Mouse (Mus musculus) limb, embryonic 11.5 days (tissue): ENCODE results near the gene Gmfg. TPM values are rescaled to one million over a fixed set of nuclear protein-coding genes. Genes with fewer than 3 reads are reported as not detected.
A peak's percentile ranks its signal among the peaks of the same experiment; 100 is the strongest.

Source experiments
- ATAC-seq: fragments of 200-750 bp; cut with Nextera tagmentation; 2 replicates; pipeline ENCODE4 v1.8.0; 2017; ENCODE audit warnings: low read depth; ENCODE audit not compliant: insufficient number of reproducible peaks, low FRiP score, low TSS enrichment
- DNase-seq: peaks from one replicate; pipeline ENCODE4 v3.0.0-alpha.2; 2015; ENCODE audit warnings: low spot score
- H3K27ac ChIP-seq: fragments of 300-500 bp; sonication (generic); replicated peaks from 2 replicates; pipeline ENCODE4 v1.5.1; 2014; ENCODE audit warnings: low read depth, mild to moderate bottlenecking, low read length
- H3K27me3 ChIP-seq: fragments of 300-500 bp; sonication (generic); 2 replicates; pipeline ENCODE4 v1.6.1; 2014; ENCODE audit warnings: mild to moderate bottlenecking, low read length, mixed read lengths; ENCODE audit not compliant: control insufficient read depth, insufficient read depth
- H3K36me3 ChIP-seq: fragments of 300-500 bp; sonication (generic); 2 replicates; pipeline ENCODE4 v1.6.1; 2014; ENCODE audit warnings: mild to moderate bottlenecking, low read length, moderate library complexity, mixed read lengths; ENCODE audit not compliant: control insufficient read depth, insufficient read depth
- H3K4me1 ChIP-seq: fragments of 300-500 bp; sonication (generic); 2 replicates; pipeline ENCODE4 v1.6.1; 2014; ENCODE audit warnings: low read length, mixed read lengths; ENCODE audit not compliant: control insufficient read depth, insufficient read depth
- H3K4me2 ChIP-seq: fragments of 300-500 bp; sonication (generic); 2 replicates; pipeline ENCODE4 v1.6.1; 2014; ENCODE audit warnings: low read depth, mild to moderate bottlenecking, moderate library complexity; ENCODE audit not compliant: severe bottlenecking
- H3K4me3 ChIP-seq: fragments of 300-500 bp; sonication (generic); 2 replicates; pipeline ENCODE4 v1.5.1; 2014; ENCODE audit warnings: low read depth, low read length
- H3K9ac ChIP-seq: fragments of 300-500 bp; sonication (generic); 2 replicates; pipeline ENCODE4 v1.6.1; 2014; ENCODE audit warnings: mild to moderate bottlenecking, low read length
- H3K9me3 ChIP-seq: fragments of 300-500 bp; sonication (generic); 2 replicates; pipeline ENCODE4 v1.6.1; 2016; ENCODE audit warnings: low read length; ENCODE audit not compliant: control insufficient read depth
- WGBS: fragments of 180-500 bp; shearing (Covaris S2); extraction: QIAGEN DNeasy Blood & Tissue Kit; methylation state at CpG from one replicate; pipeline ENCODE4 v1.1.7; 2014; 5-methylcytosine and 5-hydroxymethylcytosine counted together
- polyA plus RNA-seq: library from polyadenylated mRNA; unstranded; fragments of >200 nt; fragmentation: Nextera tagmentation; extraction: Ambion mirVana; gene quantifications from 2 replicates; pipeline ENCODE4 v1.2.1, GENCODE M21; 2014

Gene Gmfg
- polyA plus RNA-seq, 1 experiment from 2014 or later, result 5.8 TPM

DNA sequence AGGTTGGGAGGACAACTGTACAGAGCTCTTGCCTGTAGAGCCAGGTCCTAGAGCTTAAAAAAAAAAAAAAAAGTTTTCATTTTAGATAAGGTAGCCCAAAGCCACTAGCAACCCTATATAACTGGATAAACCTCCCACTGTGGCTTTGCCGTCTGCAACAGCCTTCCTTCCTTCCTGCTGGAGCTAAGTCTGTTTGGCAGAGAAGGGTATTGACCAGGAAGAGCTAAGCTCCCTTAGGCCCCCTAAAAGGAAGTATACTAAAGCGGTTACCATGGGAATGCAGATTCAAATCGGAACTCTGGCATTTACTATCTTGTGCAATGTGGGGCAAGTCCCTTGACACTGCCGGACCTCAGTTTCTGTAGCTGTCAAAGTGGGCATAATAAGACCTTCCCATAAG is 5.4 kb downstream of the Gmfg start:
- H3K9me3 ChIP-seq, result no peaks in the 10 kb centered on the region
- 64% methylated on average over 4 of the region's 4 CpGs for WGBS
- H3K36me3 ChIP-seq, result no peaks in the 10 kb centered on the region
- ATAC-seq (no peak), DNase-seq (no peak)
- H3K27me3 ChIP-seq, result no peaks in the 10 kb centered on the region
- no peak overlapping the region for H3K9ac ChIP-seq
- no peak overlapping the region for H3K4me3 ChIP-seq
- no peak overlapping the region for H3K4me2 ChIP-seq
- no peaks in the 10 kb centered on the region for H3K4me1 ChIP-seq
- no peak overlapping the region for H3K27ac ChIP-seq

DNA sequence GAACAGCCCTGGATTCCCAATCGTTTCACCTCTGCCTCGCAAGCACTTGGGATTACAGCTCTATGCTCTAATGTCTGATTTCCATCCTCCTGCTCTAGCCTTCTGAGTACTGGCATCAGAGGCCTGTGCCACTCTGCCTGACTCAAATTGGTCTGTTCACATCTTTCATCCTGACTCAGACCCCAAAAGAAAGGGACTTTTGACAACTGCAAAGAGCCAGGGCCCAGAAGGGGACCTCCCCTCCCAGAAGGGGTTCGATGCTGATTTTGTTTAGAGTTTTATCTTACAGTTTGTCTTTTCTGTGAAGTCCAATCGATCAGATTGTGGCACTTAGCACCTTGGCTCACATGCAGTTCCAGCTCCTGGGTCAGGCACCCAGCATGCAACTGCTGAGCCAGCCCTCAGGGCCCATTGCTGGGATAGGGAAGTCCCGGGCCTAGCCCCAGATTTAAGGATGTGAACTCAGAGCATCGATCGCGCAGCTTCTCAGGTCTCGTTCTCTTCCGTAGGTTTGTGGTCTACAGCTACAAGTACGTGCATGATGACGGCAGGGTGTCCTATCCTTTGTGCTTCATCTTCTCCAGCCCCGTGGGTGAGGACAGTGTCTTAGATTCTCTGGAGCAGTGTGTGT is 7.2 kb downstream of the Gmfg start:
- no peaks in the 10 kb centered on the region for H3K27me3 ChIP-seq
- no peak overlapping the region for H3K27ac ChIP-seq
- no peak overlapping the region for H3K4me3 ChIP-seq
- no peaks in the 10 kb centered on the region for H3K4me1 ChIP-seq
- 89% methylated on average over 13 of the region's 13 CpGs for WGBS
- H3K9me3 ChIP-seq, result no peaks in the 10 kb centered on the region
- H3K9ac ChIP-seq, result no peak overlapping the region
- no peak overlapping the region for H3K4me2 ChIP-seq
- no peaks in the 10 kb centered on the region for H3K36me3 ChIP-seq
- ATAC-seq (no peak), DNase-seq (no peak)

DNA sequence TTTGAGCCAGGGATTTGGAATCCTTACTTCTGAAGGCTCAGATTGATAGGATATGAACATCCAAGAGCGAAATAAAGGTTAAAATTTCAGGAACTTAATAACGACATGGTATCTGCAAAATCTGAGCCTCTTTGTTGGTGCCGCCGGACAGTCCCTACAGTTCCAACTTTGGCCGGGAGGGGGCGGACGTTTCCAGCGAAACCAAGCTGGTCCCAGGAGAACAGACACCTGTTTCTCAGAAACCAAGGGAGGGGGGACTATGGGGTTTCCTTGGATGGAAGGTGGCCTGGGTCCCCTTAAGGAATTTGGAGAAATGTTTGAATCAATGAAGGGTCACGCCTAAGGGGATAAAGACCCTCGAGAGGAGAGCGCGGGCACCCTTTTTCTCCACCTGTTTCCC is 9.2 kb downstream of the Gmfg start:
- DNase-seq (peak; percentile 87), ATAC-seq (no peak)
- Histone ChIP-seq H3K4me1 (no peaks in the 10 kb centered on the region), H3K27ac (no peak overlapping the region), H3K4me2 (no peak overlapping the region), H3K27me3 (no peaks in the 10 kb centered on the region), H3K9me3 (no peaks in the 10 kb centered on the region), H3K9ac (no peak overlapping the region), H3K36me3 (no peaks in the 10 kb centered on the region), H3K4me3 (no peak overlapping the region)
- 2% methylated on average over 12 of the region's 12 CpGs for WGBS

DNA sequence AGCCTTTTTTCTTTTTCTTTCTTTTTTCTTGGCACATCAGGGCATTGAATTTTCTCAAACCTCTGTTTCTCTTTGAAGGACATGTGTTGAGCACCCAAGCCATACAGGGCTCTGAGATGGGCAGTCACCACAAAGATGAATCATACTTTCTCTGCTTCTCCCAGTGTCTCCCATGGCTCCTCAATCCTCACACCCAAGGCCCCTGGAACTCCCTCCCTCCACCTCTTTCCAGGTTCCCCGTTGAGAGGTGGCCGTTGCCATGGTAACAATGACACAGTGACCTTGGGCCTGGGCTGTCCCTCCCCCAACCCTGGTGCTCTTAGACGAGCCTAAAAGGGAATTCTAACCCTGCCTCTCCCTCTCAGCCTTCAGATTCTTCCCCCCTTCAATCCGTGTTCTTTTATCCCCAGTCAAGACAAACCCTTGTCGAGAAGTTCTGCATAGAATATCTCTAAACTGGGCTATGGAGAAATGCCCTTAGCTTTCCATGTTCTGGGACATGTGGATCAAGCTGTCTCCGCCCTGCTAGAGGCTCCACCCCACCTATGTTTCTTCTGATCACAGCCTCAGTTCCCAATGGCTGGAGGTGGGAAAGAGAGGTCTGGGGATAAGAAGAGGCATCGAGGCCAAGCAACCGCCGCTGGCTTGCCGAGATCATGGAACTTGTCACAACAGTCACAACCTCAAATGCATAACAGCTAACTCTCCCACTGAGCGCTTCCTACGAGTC is 10.0 kb downstream of the Gmfg start:
- Histone ChIP-seq H3K9ac (no peak overlapping the region), H3K27ac (no peak overlapping the region), H3K4me1 (no peaks in the 10 kb centered on the region), H3K9me3 (no peaks in the 10 kb centered on the region), H3K4me2 (no peak overlapping the region), H3K4me3 (no peak overlapping the region), H3K27me3 (no peaks in the 10 kb centered on the region), H3K36me3 (no peaks in the 10 kb centered on the region)
- no peak for DNase-seq
- 11% methylated on average over 12 of the region's 12 CpGs for WGBS
- ATAC-seq, result no peak

DNA sequence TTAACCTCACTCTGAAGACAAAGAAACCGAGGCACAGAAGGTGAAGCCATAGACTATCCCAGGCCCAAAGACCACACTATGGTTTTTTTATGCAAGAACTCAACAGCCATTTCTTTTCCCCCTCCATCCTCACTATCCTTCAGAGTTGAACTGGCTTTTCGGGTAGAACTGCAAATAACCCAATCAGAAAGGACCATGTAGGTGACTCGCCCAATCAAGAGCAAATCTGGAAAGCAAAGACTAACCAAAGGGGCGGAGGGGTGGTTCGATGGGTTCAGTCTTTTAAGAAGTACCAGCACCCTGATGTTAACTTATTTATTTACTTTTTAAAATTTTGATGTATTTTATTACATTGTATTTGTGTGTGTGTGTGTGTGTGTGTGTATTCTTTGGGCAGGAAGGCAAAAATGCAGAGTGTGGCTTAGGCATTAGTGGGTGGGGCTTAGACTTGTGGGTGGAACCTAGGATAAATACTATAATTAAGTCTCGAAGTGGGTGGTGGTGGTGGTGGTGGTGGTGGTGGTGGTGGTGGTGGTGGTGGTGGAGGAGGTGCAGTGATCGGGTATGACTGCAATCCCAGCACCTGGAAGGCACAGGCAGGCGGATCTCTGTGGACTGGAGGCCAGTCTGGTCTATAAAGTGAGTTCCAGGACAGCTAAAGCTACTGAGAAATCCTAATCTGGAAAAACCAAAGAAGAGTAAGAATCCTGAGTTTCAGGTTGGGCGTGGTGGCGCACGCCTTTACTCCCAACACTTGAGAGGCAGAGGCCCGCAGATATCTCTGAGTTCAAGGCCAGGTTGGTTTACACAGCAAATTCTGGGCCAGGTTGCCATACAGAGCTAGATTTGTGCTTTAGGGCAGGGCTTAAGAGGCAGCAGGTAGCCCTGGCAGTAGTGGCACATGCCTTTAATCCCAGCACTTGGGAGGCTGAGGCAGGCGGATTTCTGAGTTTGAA is 10.9 kb downstream of the Gmfg start:
- Histone ChIP-seq H3K9me3 (no peaks in the 10 kb centered on the region), H3K27me3 (no peaks in the 10 kb centered on the region), H3K4me2 (no peak overlapping the region), H3K9ac (no peak overlapping the region), H3K27ac (no peak overlapping the region), H3K4me3 (no peak overlapping the region), H3K36me3 (no peaks in the 10 kb centered on the region), H3K4me1 (peaks cover 6% of the 10 kb centered on the region)
- ATAC-seq (no peak), DNase-seq (no peak)
- WGBS, result 59% methylated on average over 13 of the region's 13 CpGs

DNA sequence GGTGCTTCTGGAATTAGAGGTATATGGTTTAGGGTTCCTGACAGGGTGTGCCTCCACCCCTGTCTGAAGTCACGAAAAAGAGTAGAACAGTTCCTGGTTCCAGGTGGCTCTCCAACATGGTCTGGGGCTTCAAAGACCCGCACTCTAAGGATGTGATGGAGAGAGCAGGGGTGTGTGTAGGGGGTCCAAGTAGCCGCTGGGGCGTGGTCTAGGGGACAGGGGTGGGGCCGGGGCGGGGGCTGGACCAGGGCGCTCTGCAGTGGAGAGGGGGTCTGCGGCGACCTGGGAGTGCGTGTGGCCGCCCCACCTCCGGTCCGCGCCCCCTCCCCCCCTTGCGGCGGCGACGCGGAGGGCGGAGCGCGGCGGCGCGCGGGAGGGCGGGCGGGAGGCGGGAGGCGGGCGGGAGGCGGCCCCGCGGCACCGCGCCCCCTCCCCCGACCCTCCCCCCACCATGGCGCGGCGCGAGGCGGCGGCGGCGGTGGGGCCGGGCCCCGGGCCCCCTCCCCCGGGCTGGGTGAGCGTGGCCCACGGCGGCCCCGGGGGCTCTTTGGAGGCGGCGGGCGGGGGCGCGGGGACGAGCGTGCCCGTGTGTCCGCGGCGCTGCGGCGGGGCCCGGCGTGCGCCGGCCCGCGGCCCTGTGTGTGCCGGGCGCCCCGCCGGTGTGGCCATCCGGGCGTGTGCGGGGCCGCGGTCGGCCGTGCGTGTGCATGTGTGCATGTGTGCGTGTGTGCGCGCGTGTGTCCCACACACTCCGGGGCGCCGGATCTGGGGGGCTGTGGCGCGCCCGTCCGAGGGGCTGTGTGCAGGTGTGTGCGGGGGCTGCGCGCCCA is 14.5 kb downstream of the Gmfg start, which contains the start of gene Lrfn1:
TSS of gene Lrfn1 (plus strand) at position 450 of the 830 bp plus-strand sequence.
- H3K4me3 ChIP-seq, result peak within 1 kb of the TSS; percentile 88
- peak within 1 kb of the TSS; percentile 65; the same call in 1 of the 2 replicates for H3K27ac ChIP-seq
- DNase-seq (peak; percentile 67), ATAC-seq (peak; percentile 71)
- H3K9me3 ChIP-seq, result no peaks in the 10 kb centered on the region
- peak within 1 kb of the TSS; percentile 94 for H3K4me2 ChIP-seq
- WGBS, result under 1% methylated on average over 54 of the region's 97 CpGs
- H3K36me3 ChIP-seq, result 0 out of 2 replicates have a peak, but pooled peaks cover 2% of the 10 kb centered on the region
- peak within 1 kb of the TSS; percentile 87 for H3K9ac ChIP-seq
- H3K4me1 ChIP-seq, result peaks cover 9% of the 10 kb centered on the region
- no peaks in the 10 kb centered on the region for H3K27me3 ChIP-seq

DNA sequence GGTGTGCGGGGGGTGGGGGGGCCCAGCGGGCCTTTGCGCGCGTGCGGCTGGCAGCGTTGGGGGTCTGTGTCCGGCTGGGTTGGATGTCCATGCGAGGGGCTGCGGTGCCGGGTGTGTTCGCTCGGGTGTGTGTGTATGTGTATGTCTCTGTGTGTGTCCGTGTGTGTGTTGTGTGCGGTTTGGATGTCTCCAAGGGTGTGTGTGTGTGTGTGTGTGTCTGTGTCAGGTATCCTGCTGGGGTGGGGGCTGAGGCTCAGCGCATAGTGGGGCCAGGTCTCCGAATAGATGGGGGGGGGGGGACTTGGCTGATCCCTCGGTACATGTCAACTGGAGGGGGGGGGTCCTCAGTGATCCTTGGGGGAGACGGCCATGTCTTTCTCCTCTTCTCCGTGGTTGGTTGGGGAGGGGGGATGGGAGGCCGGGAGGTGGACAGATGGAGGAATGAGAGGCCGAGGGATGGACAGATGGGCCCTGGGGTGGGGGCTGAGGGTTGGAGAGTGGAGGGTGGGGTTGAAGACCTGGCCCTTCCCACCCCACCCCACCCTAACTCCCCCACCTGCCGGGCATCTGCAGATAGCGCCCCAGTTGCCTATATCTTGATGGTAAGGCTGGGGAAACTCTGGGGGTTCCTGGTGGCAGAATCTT is 15.2 kb downstream of the Gmfg start:
- Histone ChIP-seq H3K27me3 (no peaks in the 10 kb centered on the region), H3K9ac (peak overlapping the region; percentile 87), H3K4me1 (peaks cover 9% of the 10 kb centered on the region), H3K9me3 (no peaks in the 10 kb centered on the region), H3K36me3 (0 out of 2 replicates have a peak, but pooled peaks cover 2% of the 10 kb centered on the region), H3K4me2 (peak overlapping the region; percentile 94), H3K4me3 (peak overlapping the region; percentile 88), H3K27ac (peak overlapping the region; percentile 65; the same call in 1 of the 2 replicates)
- DNase-seq, result peak; percentile 31
- ATAC-seq, result peak; percentile 40; the same call in 1 of the 2 replicates
- 2% methylated on average over 24 of the region's 24 CpGs for WGBS
